Mouse (Mus musculus) MEL (cell line): Measurements from ENCODE around the gene Prr14.
A peak's percentile ranks its signal among the peaks of the same experiment; 100 is the strongest.

ENCODE experiments used
- CHD1 ChIP-seq: IDR thresholded peaks from 2 replicates; pipeline ENCODE4 v1.6.1; 2012; ENCODE audit warnings: low read depth, mild to moderate bottlenecking, inconsistent platforms, low read length, improper control_type of control experiment
- CTCF ChIP-seq, 3 experiments: IDR thresholded peaks in 2 of 3; conservative IDR thresholded peaks in 1 of 3; 2 replicates each; pipeline ENCODE4 v1.5.1; 2011 to 2012; ENCODE audit warnings: low read length in 3 of 3, low read depth in 2 of 3, mild to moderate bottlenecking in 2 of 3, improper control_type of control experiment in 1 of 3, inconsistent platforms in 1 of 3, mixed read lengths in 1 of 3, moderate library complexity in 1 of 3; ENCODE audit not compliant: control insufficient read depth in 1 of 3, insufficient read depth in 1 of 3, poor library complexity in 1 of 3, severe bottlenecking in 1 of 3
- POLR2A ChIP-seq, 2 experiments: IDR thresholded peaks; 2 replicates each; pipeline ENCODE4 v1.6.1; 2011 to 2012; ENCODE audit warnings: low read length in 2 of 2, mild to moderate bottlenecking in 2 of 2, control low read depth in 1 of 2, improper control_type of control experiment in 1 of 2, low read depth in 1 of 2, moderate library complexity in 1 of 2; ENCODE audit not compliant: control insufficient read depth in 1 of 2, insufficient read depth in 1 of 2, poor library complexity in 1 of 2
- POLR2AphosphoS2 ChIP-seq: IDR thresholded peaks from 2 replicates; pipeline ENCODE4 v1.6.1; 2011; ENCODE audit warnings: low read length, improper control_type of control experiment
- USF1 ChIP-seq: IDR thresholded peaks from 2 replicates; pipeline ENCODE4 v1.6.1; 2014; ENCODE audit warnings: low read depth, mild to moderate bottlenecking, inconsistent platforms, low read length, improper control_type of control experiment, moderate library complexity
- USF2 ChIP-seq, 2 experiments: IDR thresholded peaks; 2 replicates each; pipeline ENCODE4 v1.6.1; 2011 to 2012; ENCODE audit warnings: improper control_type of control experiment in 2 of 2, low read length in 2 of 2, borderline replicate concordance in 1 of 2, inconsistent platforms in 1 of 2, low read depth in 1 of 2, mild to moderate bottlenecking in 1 of 2; ENCODE audit not compliant: insufficient read depth in 1 of 2
- ZC3H11A ChIP-seq: IDR thresholded peaks from 2 replicates; pipeline ENCODE4 v1.6.1; 2012; ENCODE audit warnings: low read depth, mild to moderate bottlenecking, inconsistent platforms, low read length, improper control_type of control experiment

DNA sequence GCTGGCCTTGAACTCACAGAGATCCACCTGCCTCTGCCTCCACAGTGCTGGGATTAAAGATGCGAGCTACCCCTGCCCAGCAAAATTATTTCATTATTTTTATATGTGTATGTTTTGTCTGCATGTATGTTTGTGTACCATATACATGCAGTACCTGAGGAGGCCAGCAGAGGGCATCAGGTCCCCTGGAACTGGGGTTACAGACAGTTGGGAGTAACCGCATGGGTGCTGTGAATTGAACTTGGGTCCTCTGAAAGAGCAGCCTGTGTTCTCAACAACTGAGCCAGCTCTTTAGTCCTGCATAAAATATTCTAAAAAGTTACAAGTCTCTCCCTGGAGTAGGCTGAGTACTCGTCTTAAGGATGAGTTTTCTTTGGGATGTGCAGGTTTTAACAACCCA lies 21.7 kb upstream of the Prr14 start:
- 0 out of 2 replicates have a peak, but pooled peaks have one; percentile 25 for TF ChIP-seq ZC3H11A
- no peak for TF ChIP-seq POLR2A (IDR thresholded peaks at IDR 0.05; ENCODE audit: control insufficient read depth in 1 of 2, insufficient read depth in 1 of 2, low read depth in 1 of 2, low read length in 2 of 2, poor library complexity in 1 of 2)
- TF ChIP-seq CHD1, result no peak
- TF ChIP-seq CTCF (IDR thresholded peaks at IDR 0.05 in 2 of 3, conservative IDR thresholded peaks at IDR 0.05 in 1 of 3; ENCODE audit: control insufficient read depth in 1 of 3, insufficient read depth in 1 of 3, low read depth in 2 of 3, low read length in 3 of 3, poor library complexity in 1 of 3, severe bottlenecking in 1 of 3), result peak; percentile 63 to 78 (median 74)
- TF ChIP-seq POLR2AphosphoS2, result no peak
- no peak for TF ChIP-seq USF2 (IDR thresholded peaks at IDR 0.05; ENCODE audit: borderline replicate concordance in 1 of 2, insufficient read depth in 1 of 2, low read depth in 1 of 2, low read length in 2 of 2)
- TF ChIP-seq USF1, result no peak
